Mouse (Mus musculus) cerebellum, adult 2 months (tissue): ENCODE results near the gene Pdlim7.

Experiments
- CTCF ChIP-seq: fragments of 200-500 bp; IDR thresholded peaks from 2 replicates; pipeline ENCODE4 v1.5.1; 2011; ENCODE audit warnings: low read depth, mild to moderate bottlenecking, control low read depth, low read length, moderate library complexity, borderline replicate concordance; ENCODE audit not compliant: insufficient read depth
- POLR2A ChIP-seq: fragments of 200-500 bp; IDR thresholded peaks from 2 replicates; pipeline ENCODE4 v1.6.1; 2011; ENCODE audit warnings: low read length, control low read depth, borderline replicate concordance; ENCODE audit not compliant: insufficient read depth

- TF ChIP-seq CTCF = no peak
- no peak for TF ChIP-seq POLR2A
Observed at GRCm38 (mm10) chr13:55512379-55513031, 971 bp downstream of the Pdlim7 start.
